Mouse (Mus musculus): ENCODE data around the gene Abracl.

Gene Abracl

DNA sequence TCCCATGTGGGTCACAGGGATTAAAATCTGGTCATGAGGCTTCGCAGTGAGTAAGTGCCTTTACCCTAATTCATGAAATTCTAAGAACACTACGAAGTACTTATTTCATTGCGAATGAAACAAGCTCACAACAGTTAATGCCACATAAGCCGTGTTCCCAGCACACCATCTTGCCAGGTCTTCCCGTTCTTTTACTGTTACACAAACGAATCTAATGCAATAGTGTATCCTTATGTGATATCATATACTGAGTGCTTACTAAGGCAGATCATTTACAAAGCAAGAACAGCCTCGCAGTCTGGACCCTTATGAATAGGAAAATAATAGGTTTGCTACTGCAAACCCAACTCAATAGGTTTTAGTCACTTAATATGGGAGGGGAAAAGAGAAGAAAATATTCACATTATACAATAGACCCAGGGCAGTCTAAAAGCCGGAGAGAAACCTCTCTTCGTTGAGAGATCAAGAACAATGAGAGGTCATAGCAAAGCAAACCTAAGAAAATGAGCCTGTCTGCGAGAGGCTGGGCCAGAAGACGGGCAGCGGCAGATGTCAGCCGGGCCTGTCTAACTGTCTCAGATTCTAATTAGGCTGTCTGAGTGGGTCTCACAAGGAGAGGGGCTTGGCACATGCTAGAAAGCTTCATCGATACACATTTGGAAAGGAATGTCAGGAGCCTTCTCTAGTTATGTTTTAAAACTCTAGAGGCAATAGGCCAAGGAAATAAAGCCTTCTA, 1.3 kb downstream of the Abracl start:
- DNase-seq = no peak

DNA sequence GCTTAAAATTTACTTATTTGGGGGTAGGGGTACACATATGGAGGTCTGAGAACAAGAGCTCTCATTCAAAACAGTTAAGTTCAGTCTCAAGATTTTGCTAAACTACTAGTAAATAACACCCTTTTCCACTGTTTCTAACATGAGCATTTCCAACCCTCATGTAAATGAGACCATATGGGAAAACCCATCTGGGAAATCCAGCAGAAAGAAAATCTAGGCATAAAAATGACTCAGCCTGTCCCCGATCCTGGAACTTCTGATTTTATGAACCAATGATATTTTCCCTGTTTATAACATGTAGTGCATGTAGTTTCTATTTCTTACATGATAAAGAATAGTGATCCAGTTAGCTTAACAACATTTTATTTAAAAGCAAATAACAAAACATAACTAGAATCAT, 2.2 kb downstream of the Abracl start:
- no peak for DNase-seq

DNA sequence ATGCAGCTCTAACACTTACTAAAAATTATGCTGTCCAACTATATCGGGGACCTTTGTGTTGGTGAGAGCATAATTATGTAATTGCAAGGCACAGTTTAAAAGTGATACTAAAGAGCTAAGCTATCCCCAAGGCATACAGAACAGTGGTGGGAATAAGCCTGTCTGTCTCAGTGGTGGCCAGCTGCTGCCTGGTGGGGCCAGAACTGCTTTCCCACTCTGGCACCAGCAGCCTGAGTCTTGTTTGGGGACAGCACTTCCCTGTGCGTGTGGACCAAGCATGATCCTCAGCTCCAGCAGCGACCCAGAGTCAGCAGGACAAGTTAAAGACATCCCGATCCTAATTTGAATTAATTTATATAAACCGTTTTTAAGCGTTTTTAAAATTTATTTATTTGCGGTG, 2.6 kb downstream of the Abracl start:
- DNase-seq = no peak

DNA sequence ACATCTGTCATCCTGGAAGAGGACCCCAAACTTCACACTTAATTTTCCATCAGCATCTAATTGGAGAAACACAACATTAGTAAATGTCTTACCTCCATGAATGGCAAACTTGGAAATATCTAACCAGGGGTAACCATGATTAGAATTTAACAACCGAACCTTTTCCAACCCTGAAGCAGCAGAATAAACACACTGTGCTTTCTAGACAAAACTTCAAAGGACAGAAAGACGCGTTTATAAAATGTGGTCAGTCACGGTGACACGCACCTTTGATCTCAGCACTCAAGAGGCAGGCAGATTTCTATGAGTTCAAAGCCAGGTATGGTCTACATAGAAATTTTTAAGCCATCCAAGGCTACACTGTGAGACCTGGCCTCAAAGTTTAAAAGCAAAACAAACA, 11.3 kb downstream of the Abracl start:
- no peak for DNase-seq

DNA sequence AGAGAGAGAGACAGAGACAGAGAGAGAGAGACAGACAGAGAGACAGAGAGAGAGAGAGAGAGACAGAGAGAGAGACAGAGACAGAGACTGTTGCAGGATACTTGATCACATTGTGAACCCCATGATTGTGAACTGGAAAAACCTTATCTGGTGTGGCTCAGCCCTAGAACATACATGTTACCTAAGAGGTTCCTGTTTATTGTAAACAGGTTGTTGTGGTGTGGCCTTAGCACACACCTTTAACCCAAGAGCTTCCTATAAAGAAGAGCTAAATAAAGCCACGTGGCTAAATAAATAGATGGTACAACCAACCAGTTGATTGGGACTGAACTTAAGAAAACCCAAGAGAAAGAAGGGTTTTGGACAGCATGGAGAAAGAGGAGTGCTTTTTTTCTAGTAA, 13.3 kb downstream of the Abracl start:
- DNase-seq = no peak

DNA sequence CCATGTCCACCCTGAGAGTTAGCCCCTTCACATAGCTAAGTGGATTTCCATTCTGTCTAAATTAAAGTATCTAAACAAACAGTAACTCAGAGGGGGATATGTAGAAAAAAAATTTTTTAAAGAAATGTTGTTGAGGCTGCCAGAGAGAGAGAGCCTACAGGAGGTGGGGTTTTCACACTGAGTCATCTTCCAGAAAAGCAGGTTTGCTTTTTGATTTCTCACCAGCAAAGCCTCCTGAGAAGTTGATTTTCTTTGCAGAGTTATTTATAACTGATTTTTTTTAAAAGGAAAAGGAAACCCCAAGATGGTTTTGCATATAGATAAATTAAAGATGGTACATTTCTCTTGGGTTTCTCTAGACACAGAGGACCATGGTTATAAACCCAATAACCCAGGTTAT, 15.0 kb downstream of the Abracl start:
- no peak for DNase-seq

DNA sequence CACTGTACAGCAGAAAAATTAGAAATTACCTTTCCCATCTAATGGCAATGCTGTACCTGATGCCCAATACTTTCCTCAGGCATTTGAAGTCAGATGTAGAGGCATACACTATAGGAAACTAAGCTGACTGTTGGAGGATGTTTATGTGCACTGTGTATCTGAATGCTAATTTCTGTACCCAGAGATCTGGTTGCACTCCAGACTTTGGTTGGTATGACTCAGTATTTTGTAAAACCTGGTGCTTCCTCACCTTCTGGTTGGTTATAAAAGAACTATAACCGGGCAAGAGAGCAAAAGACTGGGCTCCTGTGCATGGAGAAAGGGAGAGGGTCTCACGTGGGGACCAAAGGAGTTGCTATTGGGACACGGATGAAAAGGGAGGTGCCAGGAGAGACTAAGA, 15.8 kb downstream of the Abracl start:
- DNase-seq = no peak

DNA sequence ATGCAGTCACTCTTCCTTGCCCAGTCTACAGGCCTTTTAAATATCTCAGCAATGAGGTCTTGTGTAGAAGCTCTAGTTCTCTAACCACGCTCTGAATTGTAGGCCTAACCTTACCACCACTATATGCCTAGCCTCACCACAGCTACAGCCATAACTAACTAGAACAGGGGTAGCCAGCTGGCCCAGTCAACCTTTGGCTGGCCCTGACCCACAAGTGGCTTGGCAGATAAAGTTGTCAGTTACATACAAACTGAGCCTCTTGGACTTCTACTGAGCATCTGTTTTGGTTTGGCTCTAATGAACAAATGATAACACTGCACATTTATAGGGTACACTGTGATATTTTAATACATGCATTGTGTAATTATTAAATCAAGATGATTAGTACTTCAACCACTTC, 16.3 kb downstream of the Abracl start:
- no peak for DNase-seq

DNA sequence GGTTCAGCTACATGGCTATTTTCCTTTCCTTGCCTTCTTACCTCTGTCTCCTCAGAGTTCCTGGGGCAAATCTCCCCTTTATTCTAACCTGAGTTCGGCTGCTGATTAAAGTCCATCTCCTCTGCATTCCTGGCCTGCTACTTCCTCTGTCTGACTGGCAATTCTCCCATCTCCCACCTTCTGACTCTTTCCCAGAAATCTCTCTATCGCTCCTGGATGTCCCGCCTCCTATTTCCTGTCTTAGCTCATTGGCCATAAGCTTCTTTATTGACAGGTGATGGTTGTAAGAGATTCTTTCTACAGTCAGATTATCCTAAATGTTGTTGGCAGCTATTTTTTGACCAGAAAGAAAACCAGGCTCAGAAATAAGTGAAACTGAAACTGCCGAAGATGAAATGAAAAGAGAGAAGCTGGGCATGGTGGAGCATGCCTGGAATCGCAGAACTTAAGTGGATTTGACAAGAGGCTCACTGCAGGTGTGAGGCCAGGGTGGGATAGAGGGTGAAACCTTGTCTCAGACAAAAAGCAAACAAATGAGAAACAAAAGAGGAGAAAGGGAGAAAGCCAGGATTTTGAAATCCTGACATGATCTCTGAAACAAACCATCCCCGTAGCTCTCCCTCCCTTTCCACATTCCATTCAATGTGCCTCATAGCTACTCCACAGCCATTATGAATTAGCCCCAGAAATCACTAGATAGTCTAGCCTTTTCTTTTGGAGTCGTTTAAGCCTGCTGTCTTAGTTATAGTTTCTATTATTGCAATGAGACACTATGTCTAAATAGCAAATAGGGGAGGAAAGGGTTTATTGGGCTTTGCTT, 17.7 kb downstream of the Abracl start:
- DNase-seq = no peak

DNA sequence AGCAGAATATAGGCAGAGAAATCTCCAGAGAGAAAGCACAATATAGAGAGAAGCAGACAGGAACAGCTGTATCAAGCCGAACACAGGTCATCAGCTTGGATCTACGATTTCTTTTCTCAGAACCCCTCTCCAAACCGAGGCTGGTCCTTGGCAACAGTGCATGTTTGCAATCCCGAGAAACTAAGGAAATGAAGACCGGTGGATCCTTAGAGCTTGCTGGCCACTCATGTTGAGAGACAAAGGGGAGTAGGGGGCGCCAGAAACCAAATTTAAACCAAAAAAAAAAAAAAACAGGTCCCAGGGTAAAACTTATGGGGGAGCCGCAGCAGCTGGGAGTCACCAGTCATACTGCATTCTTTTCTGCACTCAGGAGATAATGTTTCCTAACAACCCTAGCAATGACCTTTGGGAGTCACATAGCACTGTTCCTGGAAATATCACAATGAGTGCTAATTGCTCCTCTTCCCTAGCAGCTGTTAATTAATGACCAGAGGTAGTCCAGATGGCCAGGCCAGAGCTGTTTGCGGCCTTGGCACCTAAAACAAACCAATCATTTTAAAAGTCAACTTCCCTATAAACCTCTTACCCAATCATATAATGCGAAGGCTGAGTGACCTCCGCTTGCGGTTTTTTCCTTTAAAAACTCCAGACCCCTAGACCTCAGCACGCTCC, 19.0 kb downstream of the Abracl start:
- no peak for DNase-seq

DNA sequence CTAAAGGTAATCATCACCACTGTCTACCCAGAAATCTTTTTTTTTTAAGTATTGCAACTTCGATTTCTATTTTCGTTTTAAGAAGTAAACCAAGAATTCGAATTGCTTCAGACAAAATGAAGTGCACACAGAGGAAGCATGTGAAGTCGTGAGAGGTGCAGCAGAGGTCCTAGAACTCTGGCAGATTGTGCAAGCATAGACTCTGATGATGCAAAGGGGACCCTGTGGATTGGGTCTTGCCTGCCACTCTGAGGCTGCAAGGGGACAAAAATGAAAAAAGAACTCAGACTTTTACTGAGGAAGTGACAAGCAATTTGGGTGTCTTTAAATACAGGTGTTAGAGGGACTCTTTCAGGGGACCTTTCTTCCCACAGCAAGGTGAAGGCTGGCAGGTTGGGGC, 32.5 kb downstream of the Abracl start:
- no peak for DNase-seq

DNA sequence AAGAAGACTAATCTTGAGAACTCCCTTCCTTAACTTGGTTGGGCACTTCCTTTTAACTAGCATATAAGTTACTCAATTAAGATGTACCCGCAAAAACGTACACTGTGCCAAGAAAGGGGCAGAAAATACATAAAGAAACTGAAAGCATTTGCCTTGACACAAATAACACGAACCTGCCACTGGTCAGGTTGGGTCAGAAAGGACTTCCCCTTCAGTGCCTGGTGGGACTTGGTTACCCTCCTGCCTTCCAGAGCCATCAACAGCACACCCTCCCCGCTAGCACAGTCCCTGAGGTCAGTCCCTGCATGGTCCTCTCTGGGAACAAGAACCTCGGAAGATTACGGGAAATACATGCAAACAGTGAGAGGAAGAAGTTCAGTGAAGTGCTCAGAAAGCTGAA, 34.0 kb downstream of the Abracl start:
- DNase-seq = no peak

DNA sequence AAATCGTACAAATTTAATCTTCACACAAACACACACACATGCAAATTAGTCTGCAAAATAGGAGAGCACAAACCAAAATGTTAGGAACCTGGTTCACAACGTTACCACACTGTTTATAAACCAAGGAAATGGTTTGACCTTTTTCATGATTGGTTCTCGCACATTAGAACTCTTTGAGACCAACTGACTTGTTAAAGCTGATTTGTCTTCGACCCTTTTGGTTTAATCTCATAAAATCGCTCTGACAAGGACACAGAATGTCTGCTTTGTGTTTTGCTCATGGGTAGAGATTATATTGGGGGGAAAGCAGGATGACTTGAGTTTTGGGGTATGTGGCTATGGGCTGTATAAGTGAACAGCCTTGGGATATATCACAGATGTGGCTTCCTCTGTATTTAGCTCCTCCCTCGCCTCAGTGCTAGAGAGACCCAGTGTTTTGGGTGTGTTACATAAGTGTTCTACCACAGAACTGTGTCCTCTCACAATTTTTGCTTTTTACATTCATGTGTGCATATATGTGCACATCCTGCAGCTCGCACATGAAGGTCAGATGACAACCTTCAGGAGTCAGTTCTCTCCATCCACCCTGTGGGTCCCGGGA, 35.2 kb downstream of the Abracl start:
- no peak for DNase-seq

DNA sequence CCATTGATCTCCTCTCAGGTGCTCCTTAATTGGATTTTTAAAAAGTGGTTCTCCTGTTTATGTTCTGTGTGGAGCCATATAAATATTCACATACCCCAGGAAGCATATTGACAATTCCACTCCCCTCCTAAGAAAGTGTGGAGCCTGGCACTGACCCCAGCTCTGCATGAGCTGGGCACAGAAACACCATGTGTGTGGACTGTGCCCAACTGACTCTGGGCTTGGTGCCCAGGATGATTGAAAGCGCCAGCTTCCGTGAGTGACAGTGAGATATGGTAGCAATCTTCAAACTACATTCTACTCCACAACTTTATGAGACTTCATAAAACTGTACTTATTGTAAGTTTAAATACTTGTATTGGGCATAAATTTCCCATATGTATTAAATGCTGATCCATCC, 39.8 kb downstream of the Abracl start:
- DNase-seq = no peak

DNA sequence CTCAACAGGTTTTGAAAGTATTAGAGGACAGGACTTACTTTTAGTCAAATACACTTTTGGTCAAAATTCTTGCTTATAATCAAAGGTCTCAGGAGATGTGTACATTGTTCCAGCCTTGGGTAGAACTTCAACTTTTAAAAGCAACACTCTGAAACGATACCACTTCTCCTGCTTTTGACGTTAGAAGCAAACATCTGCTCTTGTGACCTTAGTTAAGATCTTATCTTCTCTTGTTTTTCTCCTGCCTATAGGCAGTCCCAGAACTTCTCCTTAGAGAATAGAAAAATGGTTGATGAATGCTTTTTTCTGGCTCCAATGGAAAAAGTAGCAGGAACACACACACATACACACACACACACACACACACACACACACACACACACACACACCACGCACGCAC, 57.0 kb downstream of the Abracl start:
- DNase-seq = no peak
